Mouse (Mus musculus): ENCODE measurements around the gene Cpm. TPM values are rescaled to one million over a fixed set of nuclear protein-coding genes. Genes with fewer than 3 reads are reported as not detected.

Gene Cpm
- polyA plus RNA-seq, 1 experiment from 2014 or later = 32.8 TPM

- Histone ChIP-seq H3K9ac (ENCODE audit: low read depth, low read length) (no peak overlapping the region), H3K36me3 (ENCODE audit: control insufficient read depth, insufficient read depth) (no peaks in the 10 kb centered on the region), H3K4me3 (ENCODE audit: low read depth, low read length) (no peak overlapping the region), H3K9me3 (ENCODE audit: control insufficient read depth) (no peaks in the 10 kb centered on the region), H3K4me1 (replicated peaks; ENCODE audit: control insufficient read depth, insufficient read depth, low read length) (no peaks in the 10 kb centered on the region), H3K27ac (ENCODE audit: low read depth, low read length) (no peak overlapping the region; the same call in 1 of the 2 replicates), H3K27me3 (replicated peaks; ENCODE audit: control insufficient read depth, insufficient read depth, low read length) (no peaks in the 10 kb centered on the region), H3K4me2 (replicated peaks; ENCODE audit: low read depth) (no peak overlapping the region)
- 61% methylated on average over 19 of the region's 19 CpGs for WGBS
- no peak for TF ChIP-seq CTCF (IDR thresholded peaks at IDR 0.05; ENCODE audit: low read depth)
- ATAC-seq = no peak
These were observed 89.1 kb downstream of the Cpm start for GRCm38 (mm10) chr10:117718161-117719119.

DNA sequence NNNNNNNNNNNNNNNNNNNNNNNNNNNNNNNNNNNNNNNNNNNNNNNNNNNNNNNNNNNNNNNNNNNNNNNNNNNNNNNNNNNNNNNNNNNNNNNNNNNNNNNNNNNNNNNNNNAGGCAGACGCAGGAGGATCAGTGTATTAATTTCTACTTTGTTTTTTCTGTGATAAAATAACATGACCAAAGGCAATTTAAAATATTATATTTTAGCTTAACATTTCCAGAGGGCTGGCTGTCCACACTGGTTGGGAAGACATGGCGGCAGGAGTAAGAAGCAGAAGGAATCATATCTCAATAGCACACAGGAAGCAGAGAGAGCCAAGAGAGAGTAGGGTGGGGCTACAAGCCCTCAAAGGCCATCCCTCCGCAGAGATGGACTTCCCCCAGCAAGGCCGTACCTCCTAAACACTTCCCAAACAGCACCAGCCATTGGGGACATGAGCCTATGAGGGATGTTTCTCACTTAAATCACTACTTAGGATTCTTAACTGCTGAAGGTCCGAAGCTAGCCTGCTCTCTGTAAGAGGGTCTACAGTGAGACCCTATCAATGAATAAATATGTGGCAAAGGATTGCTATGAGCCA, 94.9 kb downstream of the Cpm start:
- no peak for ATAC-seq
- H3K9me3 ChIP-seq (ENCODE audit: control insufficient read depth) = no peaks in the 10 kb centered on the region
- no peak overlapping the region for H3K4me3 ChIP-seq (ENCODE audit: low read depth, low read length)
- no peak overlapping the region for H3K4me2 ChIP-seq (replicated peaks; ENCODE audit: low read depth)
- H3K9ac ChIP-seq (ENCODE audit: low read depth, low read length) = no peak overlapping the region
- H3K36me3 ChIP-seq (ENCODE audit: control insufficient read depth, insufficient read depth) = no peaks in the 10 kb centered on the region
- H3K4me1 ChIP-seq (replicated peaks; ENCODE audit: control insufficient read depth, insufficient read depth, low read length) = no peaks in the 10 kb centered on the region
- H3K27me3 ChIP-seq (replicated peaks; ENCODE audit: control insufficient read depth, insufficient read depth, low read length) = no peaks in the 10 kb centered on the region
- TF ChIP-seq CTCF (IDR thresholded peaks at IDR 0.05; ENCODE audit: low read depth) = no peak
- H3K27ac ChIP-seq (ENCODE audit: low read depth, low read length) = no peak overlapping the region
- 77% methylated on average over 5 of the region's 5 CpGs for WGBS

GRCm38 (mm10) chr10:117724804-117725361, 95.6 kb downstream of the Cpm start:
- TF ChIP-seq CTCF (IDR thresholded peaks at IDR 0.05; ENCODE audit: low read depth) = no peak
- H3K9me3 ChIP-seq (ENCODE audit: control insufficient read depth) = no peaks in the 10 kb centered on the region
- H3K36me3 ChIP-seq (ENCODE audit: control insufficient read depth, insufficient read depth) = no peaks in the 10 kb centered on the region
- ATAC-seq = no peak
- H3K4me3 ChIP-seq (ENCODE audit: low read depth, low read length) = no peak overlapping the region
- H3K4me2 ChIP-seq (replicated peaks; ENCODE audit: low read depth) = no peak overlapping the region
- H3K4me1 ChIP-seq (replicated peaks; ENCODE audit: control insufficient read depth, insufficient read depth, low read length) = no peaks in the 10 kb centered on the region
- no peaks in the 10 kb centered on the region for H3K27me3 ChIP-seq (replicated peaks; ENCODE audit: control insufficient read depth, insufficient read depth, low read length)
- H3K9ac ChIP-seq (ENCODE audit: low read depth, low read length) = no peak overlapping the region
- WGBS = 91% methylated on average over 3 of the region's 3 CpGs
- no peak overlapping the region for H3K27ac ChIP-seq (ENCODE audit: low read depth, low read length)

- no peaks in the 10 kb centered on the region for H3K27me3 ChIP-seq (replicated peaks; ENCODE audit: control insufficient read depth, insufficient read depth, low read length)
- no peak overlapping the region for H3K4me2 ChIP-seq (replicated peaks; ENCODE audit: low read depth)
- H3K4me1 ChIP-seq (replicated peaks; ENCODE audit: control insufficient read depth, insufficient read depth, low read length) = no peaks in the 10 kb centered on the region
- no peak for ATAC-seq
- H3K36me3 ChIP-seq (ENCODE audit: control insufficient read depth, insufficient read depth) = no peaks in the 10 kb centered on the region
- H3K27ac ChIP-seq (ENCODE audit: low read depth, low read length) = no peak overlapping the region
- 67% methylated on average over 7 of the region's 7 CpGs for WGBS
- H3K4me3 ChIP-seq (ENCODE audit: low read depth, low read length) = no peak overlapping the region
- no peak overlapping the region for H3K9ac ChIP-seq (ENCODE audit: low read depth, low read length)
- H3K9me3 ChIP-seq (ENCODE audit: control insufficient read depth) = no peaks in the 10 kb centered on the region
- no peak for TF ChIP-seq CTCF (IDR thresholded peaks at IDR 0.05; ENCODE audit: low read depth)
These were observed 96.4 kb downstream of the Cpm start for GRCm38 (mm10) chr10:117725671-117726070.

DNA sequence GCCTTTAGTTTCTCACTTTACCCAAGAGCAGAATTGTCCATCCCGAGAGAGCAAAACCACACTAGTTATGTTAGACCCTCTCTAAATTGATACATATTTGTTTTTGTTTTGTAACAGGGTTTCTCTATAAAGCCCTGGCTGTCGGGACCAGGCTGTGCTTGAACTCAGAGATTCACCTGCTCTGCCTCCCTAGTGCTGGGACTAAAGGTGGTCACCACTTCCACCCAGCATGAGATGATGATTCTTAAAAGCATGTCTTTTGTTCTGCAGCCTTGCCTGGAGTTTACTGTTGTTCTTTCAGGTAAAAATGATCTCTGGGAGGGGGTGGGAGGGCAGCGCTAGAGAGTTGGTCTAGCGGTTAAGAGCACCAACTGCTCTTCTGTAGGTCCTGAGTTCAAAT, 97.0 kb downstream of the Cpm start:
- ATAC-seq = no peak
- no peaks in the 10 kb centered on the region for H3K27me3 ChIP-seq (replicated peaks; ENCODE audit: control insufficient read depth, insufficient read depth, low read length)
- 92% methylated on average over 4 of the region's 4 CpGs for WGBS
- H3K9ac ChIP-seq (ENCODE audit: low read depth, low read length) = no peak overlapping the region
- no peak for TF ChIP-seq CTCF (IDR thresholded peaks at IDR 0.05; ENCODE audit: low read depth)
- H3K4me3 ChIP-seq (ENCODE audit: low read depth, low read length) = no peak overlapping the region
- 0 out of 2 replicates have a peak, but pooled peaks cover 2% of the 10 kb centered on the region for H3K4me1 ChIP-seq (replicated peaks; ENCODE audit: control insufficient read depth, insufficient read depth, low read length)
- H3K9me3 ChIP-seq (ENCODE audit: control insufficient read depth) = no peaks in the 10 kb centered on the region
- no peak overlapping the region for H3K4me2 ChIP-seq (replicated peaks; ENCODE audit: low read depth)
- no peak overlapping the region for H3K27ac ChIP-seq (ENCODE audit: low read depth, low read length)
- no peaks in the 10 kb centered on the region for H3K36me3 ChIP-seq (ENCODE audit: control insufficient read depth, insufficient read depth)

GRCm38 (mm10) chr10:117726888-117727385, 97.6 kb downstream of the Cpm start:
- no peak for ATAC-seq
- no peaks in the 10 kb centered on the region for H3K27me3 ChIP-seq (replicated peaks; ENCODE audit: control insufficient read depth, insufficient read depth, low read length)
- no peak overlapping the region for H3K4me3 ChIP-seq (ENCODE audit: low read depth, low read length)
- no peak overlapping the region for H3K9ac ChIP-seq (ENCODE audit: low read depth, low read length)
- H3K4me1 ChIP-seq (replicated peaks; ENCODE audit: control insufficient read depth, insufficient read depth, low read length) = 0 out of 2 replicates have a peak, but pooled peaks cover 5% of the 10 kb centered on the region
- TF ChIP-seq CTCF (IDR thresholded peaks at IDR 0.05; ENCODE audit: low read depth) = no peak
- no peaks in the 10 kb centered on the region for H3K36me3 ChIP-seq (ENCODE audit: control insufficient read depth, insufficient read depth)
- H3K27ac ChIP-seq (ENCODE audit: low read depth, low read length) = no peak overlapping the region
- 95% methylated on average over 4 of the region's 4 CpGs for WGBS
- no peak overlapping the region for H3K4me2 ChIP-seq (replicated peaks; ENCODE audit: low read depth)
- H3K9me3 ChIP-seq (ENCODE audit: control insufficient read depth) = no peaks in the 10 kb centered on the region

Data from intestine, postnatal 0 days (tissue).